Mouse (Mus musculus) embryonic fibroblast, embryonic 13.5 days (primary cell): ENCODE results near the gene Mycbp. TPM values are rescaled to one million over a fixed set of nuclear protein-coding genes. Genes with fewer than 3 reads are reported as not detected.

Source experiments
- H3K27ac ChIP-seq: 2 replicates; pipeline ENCODE4 v1.5.1; 2012; ENCODE audit warnings: low read length, control low read depth, inconsistent platforms; ENCODE audit not compliant: insufficient read depth
- H3K4me1 ChIP-seq: 2 replicates; pipeline ENCODE4 v1.6.1; 2011; ENCODE audit warnings: low read length; ENCODE audit not compliant: control insufficient read depth, insufficient read depth
- H3K4me3 ChIP-seq: 2 replicates; pipeline ENCODE4 v1.5.1; 2011; ENCODE audit warnings: mild to moderate bottlenecking, control low read depth, low read length; ENCODE audit not compliant: insufficient read depth
- CTCF ChIP-seq: IDR thresholded peaks from 2 replicates; pipeline ENCODE4 v1.5.1; 2011; ENCODE audit warnings: mild to moderate bottlenecking, control low read depth, low read length, moderate library complexity, borderline replicate concordance; ENCODE audit not compliant: insufficient read depth
- POLR2A ChIP-seq: IDR thresholded peaks from 2 replicates; pipeline ENCODE4 v1.6.1; 2011; ENCODE audit warnings: low read depth, mild to moderate bottlenecking, control low read depth, low read length, moderate library complexity
- polyA plus RNA-seq: library from polyadenylated mRNA; stranded (reverse); fragments of >200 nt; gene quantifications from 2 replicates; pipeline ENCODE4 v1.2.4, GENCODE M21; 2011; ENCODE audit warnings: low read depth; ENCODE audit not compliant: missing spikeins, insufficient read length

Gene Mycbp
- polyA plus RNA-seq, 1 experiment = 23.7 TPM

DNA sequence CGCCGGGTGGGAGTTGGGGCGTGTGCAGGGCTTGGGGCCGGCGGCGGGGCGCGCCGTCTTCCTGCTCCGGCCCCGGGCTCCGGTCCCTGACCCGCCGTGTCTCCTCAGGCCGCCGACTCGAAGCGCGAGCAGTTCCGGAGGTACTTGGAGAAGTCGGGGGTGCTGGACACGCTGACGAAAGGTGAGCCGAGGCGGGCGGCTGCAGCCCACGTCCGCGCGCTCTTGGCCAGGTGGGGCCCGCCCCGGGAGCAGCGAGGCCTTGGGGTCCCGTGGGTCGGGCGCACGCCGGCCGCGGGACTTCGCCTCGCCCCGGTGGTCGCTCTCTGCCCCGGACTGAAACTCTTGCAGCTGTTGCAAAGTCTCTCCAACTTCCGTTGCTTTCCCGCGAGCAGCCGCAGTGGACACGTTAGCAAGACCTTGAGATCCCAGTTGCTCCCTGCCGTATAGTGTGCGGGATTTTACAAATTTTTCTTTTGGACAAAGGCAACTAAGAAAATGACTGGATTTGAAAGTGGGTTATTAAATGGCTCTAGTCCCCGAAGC is 565 bp downstream of the Mycbp start:
- TF ChIP-seq CTCF = no peak
- TF ChIP-seq POLR2A = no peak
- H3K4me1 ChIP-seq = peaks cover 9% of the 10 kb centered on the region
- peak overlapping the region; percentile 15; the same call in 1 of the 2 replicates for H3K27ac ChIP-seq
- peak overlapping the region; percentile 56 for H3K4me3 ChIP-seq

DNA sequence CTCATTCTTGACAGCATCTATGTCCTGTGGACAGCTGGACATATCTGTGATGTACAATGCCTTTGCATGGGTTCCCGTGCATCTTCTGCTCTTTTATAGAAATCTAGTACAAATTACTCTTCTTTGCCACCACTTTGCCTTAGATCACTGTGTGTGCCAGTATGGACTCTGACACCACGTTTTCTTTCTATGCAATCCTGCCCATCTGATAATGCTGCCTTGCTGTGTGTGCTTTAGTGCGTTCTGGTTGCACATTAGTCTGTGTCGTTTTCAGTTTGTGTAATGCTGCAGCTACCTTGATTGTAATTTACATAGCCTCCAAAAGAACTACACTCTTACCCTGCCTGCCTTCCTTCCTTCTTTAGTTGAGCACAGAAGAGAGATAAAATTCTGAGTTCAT is 6.9 kb downstream of the Mycbp start:
- Histone ChIP-seq H3K4me1 (peaks cover 8% of the 10 kb centered on the region; the same call in 1 of the 2 replicates), H3K4me3 (no peak overlapping the region), H3K27ac (no peak overlapping the region)
- no peak for TF ChIP-seq POLR2A
- TF ChIP-seq CTCF = no peak

DNA sequence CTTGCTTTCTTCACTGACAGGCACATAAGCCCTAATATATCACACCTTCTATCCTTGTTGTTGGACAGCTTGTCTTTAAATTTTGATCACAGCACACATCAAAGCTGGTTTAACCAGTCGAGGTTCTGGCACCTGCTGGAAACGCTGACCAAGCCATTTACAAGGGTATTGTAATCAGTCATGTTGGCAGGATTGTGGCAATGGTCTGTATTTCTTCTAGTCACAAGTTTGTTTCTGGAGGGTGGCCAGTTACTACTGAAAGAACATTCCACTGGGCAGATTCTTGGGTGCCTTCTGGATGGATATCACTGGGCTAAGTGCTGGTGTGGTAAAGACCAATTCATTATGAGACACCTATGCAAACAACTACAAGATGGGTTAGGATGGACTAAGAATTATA is 7.8 kb downstream of the Mycbp start:
- no peak overlapping the region for H3K27ac ChIP-seq
- H3K4me3 ChIP-seq = no peak overlapping the region
- 0 out of 2 replicates have a peak, but pooled peaks cover 6% of the 10 kb centered on the region for H3K4me1 ChIP-seq
- TF ChIP-seq CTCF (no peak), POLR2A (no peak)

DNA sequence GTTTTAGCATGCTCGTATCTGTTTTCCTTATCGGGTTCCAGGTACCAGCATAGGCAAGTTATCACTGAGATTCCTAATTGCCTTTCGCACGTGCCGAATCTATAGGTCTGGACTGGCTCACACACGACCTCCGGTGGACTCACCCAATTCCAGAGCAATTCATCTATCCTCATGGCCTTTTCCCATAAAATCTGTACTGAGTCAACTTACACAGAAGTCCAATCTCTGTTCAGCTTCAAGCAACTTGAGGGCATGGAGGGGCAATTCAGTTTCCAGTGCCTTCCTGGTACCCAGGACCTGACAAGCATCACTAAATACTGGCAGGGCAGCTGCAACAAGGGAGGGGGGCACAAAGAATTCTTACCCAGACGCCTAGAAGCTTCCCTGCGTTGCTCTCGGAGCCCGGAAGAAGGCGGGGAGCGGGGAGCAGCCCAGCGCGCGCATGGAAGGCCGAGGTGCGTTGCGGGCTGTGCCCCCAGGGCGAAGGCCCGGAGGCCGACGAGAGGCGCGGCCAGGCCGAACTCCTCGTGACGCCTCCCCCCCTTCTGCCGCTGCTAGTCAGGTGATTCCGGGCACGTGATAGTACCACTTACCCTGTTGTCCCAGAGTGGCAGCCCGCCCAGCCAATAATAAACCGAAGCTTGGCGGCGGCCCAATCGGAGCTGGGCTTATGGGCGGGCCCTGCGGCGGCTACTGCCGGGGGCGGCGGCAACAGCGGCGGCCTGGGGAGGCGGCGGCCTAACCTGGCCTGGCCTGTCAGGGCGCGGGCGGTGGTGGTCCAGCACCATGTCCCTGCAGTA is 12.3 kb downstream of the Mycbp start, which contains the start of gene Rragc:
TSS of gene Rragc (plus strand) at position 699 of the 800 bp plus-strand sequence.
- peak within 1 kb of the TSS; percentile 80 for H3K27ac ChIP-seq
- 0 out of 2 replicates have a peak, but pooled peaks cover 4% of the 10 kb centered on the region for H3K4me1 ChIP-seq
- TF ChIP-seq CTCF (no peak), POLR2A (peak; percentile 74)
- H3K4me3 ChIP-seq = peak within 1 kb of the TSS; percentile 95

DNA sequence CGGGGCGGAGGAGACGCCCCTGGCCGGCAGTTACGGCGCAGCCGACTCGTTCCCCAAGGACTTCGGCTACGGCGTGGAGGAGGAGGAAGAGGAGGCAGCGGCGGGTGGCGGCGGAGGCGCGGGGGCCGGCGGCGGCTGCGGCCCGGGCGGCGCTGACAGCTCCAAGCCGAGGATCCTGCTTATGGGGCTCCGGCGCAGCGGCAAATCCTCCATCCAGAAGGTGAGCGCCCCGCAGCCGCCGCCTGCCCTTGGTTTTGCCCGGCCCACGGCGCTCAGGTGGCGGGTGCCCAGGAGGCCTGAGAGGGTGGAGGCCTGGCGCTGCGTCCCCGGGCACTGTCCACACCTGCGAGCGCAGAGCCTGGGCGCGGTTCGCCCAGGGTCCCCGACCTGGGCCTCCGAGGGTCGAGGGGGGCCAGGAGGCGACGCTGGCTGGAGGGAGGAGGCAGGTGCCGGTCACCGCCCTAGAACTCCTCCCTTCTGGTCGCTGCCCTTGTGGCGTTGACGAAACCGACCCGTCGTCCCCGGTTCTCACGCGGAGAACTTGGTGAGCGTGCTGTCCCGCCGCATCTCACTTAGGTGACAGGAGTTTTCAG is 13.0 kb downstream of the Mycbp start, which contains the start of gene 4930535I16Rik:
TSS of gene 4930535I16Rik (minus strand) at position 475 of the 593 bp plus-strand sequence.
- TF ChIP-seq CTCF (no peak), POLR2A (no peak)
- Histone ChIP-seq H3K4me1 (0 out of 2 replicates have a peak, but pooled peaks cover 4% of the 10 kb centered on the region), H3K27ac (peak within 1 kb of the TSS; percentile 80), H3K4me3 (peak within 1 kb of the TSS; percentile 95)

DNA sequence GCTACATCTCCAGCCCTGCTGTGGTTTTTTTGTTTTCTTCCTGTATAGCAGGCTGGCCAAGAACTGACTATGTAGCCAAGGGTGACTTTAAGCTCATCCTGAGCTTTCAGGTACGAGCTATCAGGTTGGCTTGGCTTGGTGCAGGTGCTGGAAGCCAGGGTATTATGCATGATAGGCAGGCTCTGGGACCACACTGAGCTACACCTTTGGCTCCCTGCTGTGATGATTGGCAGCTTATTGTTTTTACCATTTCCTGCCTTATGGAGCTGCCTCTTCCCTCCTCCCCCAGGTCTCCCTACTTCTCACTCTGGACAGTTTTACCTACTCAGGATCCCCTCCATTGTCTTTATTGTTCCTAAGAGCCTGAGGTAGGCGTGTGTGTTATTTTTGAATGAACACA is 14.2 kb downstream of the Mycbp start:
- peak overlapping the region; percentile 95 for H3K4me3 ChIP-seq
- H3K27ac ChIP-seq = no peak overlapping the region
- TF ChIP-seq POLR2A (no peak), CTCF (no peak)
- H3K4me1 ChIP-seq = 0 out of 2 replicates have a peak, but pooled peaks cover 2% of the 10 kb centered on the region

DNA sequence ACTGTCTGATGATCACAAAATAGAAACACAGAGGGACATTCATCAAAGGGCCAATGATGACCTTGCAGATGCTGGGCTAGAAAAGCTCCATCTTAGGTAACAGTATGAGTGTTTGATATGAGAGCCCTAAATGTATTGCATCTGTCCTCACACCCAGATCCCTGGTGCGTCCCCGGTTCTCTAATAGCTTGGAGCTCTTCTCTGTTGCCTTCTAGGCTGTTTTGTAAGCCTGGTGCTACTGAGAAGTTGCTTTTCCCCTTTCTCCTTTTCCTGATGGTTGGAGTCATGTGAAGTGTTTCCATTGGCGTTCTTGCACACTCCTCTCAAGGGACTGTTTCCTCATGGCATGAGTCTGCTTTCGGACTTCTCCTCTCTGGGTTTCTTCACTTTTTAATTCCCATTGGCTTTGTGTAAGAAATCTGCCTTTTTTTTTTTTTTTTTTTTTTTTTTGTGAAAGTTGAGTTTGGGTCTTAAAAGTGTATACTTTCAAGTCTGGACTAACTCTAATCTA is 16.5 kb downstream of the Mycbp start:
- Histone ChIP-seq H3K4me1 (no peaks in the 10 kb centered on the region), H3K4me3 (no peak overlapping the region), H3K27ac (no peak overlapping the region)
- TF ChIP-seq POLR2A (no peak), CTCF (no peak)

DNA sequence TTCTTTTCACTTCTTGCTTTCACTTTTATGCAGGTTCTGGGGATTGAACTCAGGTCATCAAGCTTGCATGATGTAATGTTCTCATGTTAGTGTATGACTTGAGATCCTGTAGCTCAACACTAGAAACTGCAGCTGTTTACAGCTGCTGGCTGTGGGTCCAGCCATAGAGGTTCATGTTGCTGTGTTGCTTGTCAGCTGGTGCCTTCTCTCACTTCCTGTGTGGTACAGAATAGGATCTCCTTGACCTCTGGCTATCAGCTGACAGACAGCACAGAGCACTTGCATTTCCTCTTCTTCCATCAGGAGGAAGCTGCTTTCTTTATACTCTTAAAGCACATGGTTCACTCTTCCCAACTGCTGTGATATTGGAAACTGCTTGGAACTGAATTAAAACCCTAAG is 23.3 kb downstream of the Mycbp start:
- no peaks in the 10 kb centered on the region for H3K4me1 ChIP-seq
- TF ChIP-seq CTCF (no peak), POLR2A (no peak)
- no peak overlapping the region for H3K27ac ChIP-seq
- no peak overlapping the region for H3K4me3 ChIP-seq

DNA sequence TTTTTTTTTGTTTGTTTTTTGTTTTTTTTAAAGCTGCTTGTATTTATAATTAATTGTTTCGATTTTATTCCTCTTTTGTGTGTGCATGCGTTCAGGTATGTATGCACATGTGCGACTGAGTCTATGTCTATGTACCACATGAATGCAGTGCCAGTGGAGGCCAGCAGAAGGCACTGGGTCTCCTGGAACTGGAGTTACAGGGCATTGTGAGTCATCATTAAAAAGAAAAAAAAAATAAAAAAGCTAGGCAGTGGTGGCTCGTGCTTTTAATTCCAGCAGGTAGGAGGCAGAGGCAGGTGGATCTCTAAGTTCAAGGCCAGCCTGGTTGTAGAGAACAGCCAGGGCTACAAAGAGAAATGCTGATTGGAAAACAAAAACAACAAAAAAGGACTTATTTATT is 25.4 kb downstream of the Mycbp start:
- Histone ChIP-seq H3K4me3 (no peak overlapping the region), H3K4me1 (no peaks in the 10 kb centered on the region), H3K27ac (no peak overlapping the region)
- TF ChIP-seq POLR2A (no peak), CTCF (peak; percentile 11; the same call in 1 of the 2 replicates)
